Mouse (Mus musculus) liver, postnatal 0 days (tissue): ENCODE measurements around the gene Abl1. TPM values are rescaled to one million over a fixed set of nuclear protein-coding genes. Genes with fewer than 3 reads are reported as not detected.

ENCODE experiments used
- ATAC-seq: fragments of 200-750 bp; cut with Nextera tagmentation; 2 replicates; pipeline ENCODE4 v1.8.0; 2017; ENCODE audit warnings: mild to moderate bottlenecking, moderate library complexity
- DNase-seq: peaks from one replicate; pipeline ENCODE4 v3.0.0-alpha.2; 2016
- H3K27ac ChIP-seq: fragments of 300-500 bp; sonication (generic); 2 replicates; pipeline ENCODE4 v1.5.1; 2014; ENCODE audit warnings: antibody characterized with exemption, moderate library complexity, mild to moderate bottlenecking, low read depth
- H3K27me3 ChIP-seq: fragments of 300-500 bp; sonication (generic); 2 replicates; pipeline ENCODE4 v1.6.1; 2014; ENCODE audit warnings: low read length, control low read depth, mixed read lengths; ENCODE audit not compliant: insufficient read depth
- H3K36me3 ChIP-seq: fragments of 300-500 bp; sonication (generic); replicated peaks from 2 replicates; pipeline ENCODE4 v1.6.1; 2014; ENCODE audit warnings: mild to moderate bottlenecking, control low read depth, low read length, moderate library complexity, mixed read lengths; ENCODE audit not compliant: insufficient read depth
- H3K4me1 ChIP-seq: fragments of 300-500 bp; sonication (generic); 2 replicates; pipeline ENCODE4 v1.6.1; 2014; ENCODE audit warnings: antibody characterized with exemption, mild to moderate bottlenecking, control low read depth; ENCODE audit not compliant: insufficient read depth
- H3K4me2 ChIP-seq: fragments of 300-500 bp; sonication (generic); 2 replicates; pipeline ENCODE4 v1.6.1; 2014; ENCODE audit warnings: low read depth, mild to moderate bottlenecking, low read length, moderate library complexity, mixed read lengths
- H3K4me3 ChIP-seq: fragments of 300-500 bp; sonication (generic); 2 replicates; pipeline ENCODE4 v1.5.1; 2014; ENCODE audit warnings: low read depth, low read length
- H3K9ac ChIP-seq: fragments of 300-500 bp; sonication (generic); replicated peaks from 2 replicates; pipeline ENCODE4 v1.6.1; 2014; ENCODE audit warnings: mild to moderate bottlenecking, moderate library complexity
- H3K9me3 ChIP-seq: fragments of 300-500 bp; sonication (generic); 2 replicates; pipeline ENCODE4 v1.6.1; 2016; ENCODE audit warnings: mild to moderate bottlenecking, control low read depth, low read length, mixed read lengths
- CTCF ChIP-seq: sonication (generic); IDR thresholded peaks from 2 replicates; pipeline ENCODE4 v1.5.1; 2016; ENCODE audit warnings: antibody characterized with exemption, low read depth
- EP300 ChIP-seq: IDR thresholded peaks from 2 replicates; pipeline ENCODE4 v1.6.1; 2016; ENCODE audit warnings: antibody characterized with exemption, low read depth, mild to moderate bottlenecking
- WGBS: fragments of 180-500 bp; shearing (Covaris S2); extraction: QIAGEN DNeasy Blood & Tissue Kit; methylation state at CpG from one replicate; pipeline ENCODE4 v1.1.7; 2014; ENCODE audit not compliant: insufficient replicate concordance; 5-methylcytosine and 5-hydroxymethylcytosine counted together
- polyA plus RNA-seq: library from polyadenylated mRNA; unstranded; fragments of >200 nt; fragmentation: Nextera tagmentation; extraction: Ambion mirVana; gene quantifications from 2 replicates; pipeline ENCODE4 v1.2.1, GENCODE M21; 2015

Abl1 gene
- polyA plus RNA-seq, 1 experiment from 2014 or later, result 4.1 TPM

DNA sequence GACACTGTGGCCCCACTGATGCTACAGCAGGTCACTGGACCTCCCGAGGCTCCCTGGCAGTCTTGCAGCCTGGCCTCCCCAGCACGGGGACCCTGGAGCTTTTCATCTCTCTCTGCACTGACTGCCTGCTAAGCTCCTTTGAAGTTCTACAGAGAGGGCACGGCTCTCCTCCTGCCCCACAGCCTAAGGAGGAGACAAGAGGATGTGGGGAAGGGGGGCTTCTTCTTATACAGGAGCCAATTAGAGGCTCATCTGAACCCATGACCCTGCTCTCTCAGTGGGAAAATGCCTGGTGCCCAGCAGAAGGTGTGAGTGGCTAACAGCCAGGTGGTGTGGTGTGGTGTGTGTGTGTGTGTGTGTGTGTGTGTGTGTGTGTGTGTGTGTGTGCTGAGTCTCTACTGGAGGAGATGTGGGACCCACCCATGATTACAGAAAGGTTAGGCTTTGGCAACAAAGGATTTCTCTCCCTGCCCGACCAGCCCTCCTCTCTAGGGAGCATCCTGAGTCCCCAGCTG, 140.2 kb downstream of the Abl1 start:
- Histone ChIP-seq H3K27me3 (peaks cover 2% of the 10 kb centered on the region; the same call in 1 of the 2 replicates), H3K4me1 (peaks cover 9% of the 10 kb centered on the region), H3K9me3 (no peaks in the 10 kb centered on the region), H3K36me3 (no peaks in the 10 kb centered on the region), H3K27ac (no peak overlapping the region), H3K4me3 (no peak overlapping the region), H3K4me2 (no peak overlapping the region), H3K9ac (no peak overlapping the region)
- DNase-seq (no peak), ATAC-seq (no peak)
- WGBS, result 37% methylated on average over 4 of the region's 4 CpGs
- no peak for TF ChIP-seq CTCF
- no peak for TF ChIP-seq EP300

DNA sequence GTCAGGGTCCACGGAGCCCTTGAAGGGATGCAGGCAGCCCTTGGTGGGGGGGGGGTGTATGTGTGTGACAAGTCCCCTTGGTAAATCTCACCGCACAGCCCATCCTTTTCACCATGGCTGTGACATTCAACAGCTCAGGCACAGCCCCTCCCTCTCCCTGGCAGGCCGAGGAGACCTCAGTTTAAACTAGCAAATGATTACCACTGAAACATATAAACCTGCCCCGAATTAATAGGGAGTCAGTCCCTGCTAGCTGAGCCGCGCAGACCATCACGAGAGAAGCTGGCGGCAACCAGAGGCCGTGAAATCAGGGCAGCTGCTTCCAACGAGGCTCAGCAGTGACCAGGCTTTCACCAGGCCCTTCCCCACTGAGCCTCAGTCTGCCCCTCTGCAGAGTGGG, 147.9 kb downstream of the Abl1 start:
- no peak overlapping the region for H3K27ac ChIP-seq
- no peaks in the 10 kb centered on the region for H3K9me3 ChIP-seq
- TF ChIP-seq EP300 (no peak), CTCF (no peak)
- H3K4me1 ChIP-seq, result no peaks in the 10 kb centered on the region
- H3K27me3 ChIP-seq, result peaks cover 7% of the 10 kb centered on the region; the same call in 1 of the 2 replicates
- ATAC-seq (no peak), DNase-seq (no peak)
- no peak overlapping the region for H3K9ac ChIP-seq
- 76% methylated on average over 10 of the region's 10 CpGs for WGBS
- H3K4me2 ChIP-seq, result no peak overlapping the region
- H3K4me3 ChIP-seq, result no peak overlapping the region
- H3K36me3 ChIP-seq, result no peaks in the 10 kb centered on the region

DNA sequence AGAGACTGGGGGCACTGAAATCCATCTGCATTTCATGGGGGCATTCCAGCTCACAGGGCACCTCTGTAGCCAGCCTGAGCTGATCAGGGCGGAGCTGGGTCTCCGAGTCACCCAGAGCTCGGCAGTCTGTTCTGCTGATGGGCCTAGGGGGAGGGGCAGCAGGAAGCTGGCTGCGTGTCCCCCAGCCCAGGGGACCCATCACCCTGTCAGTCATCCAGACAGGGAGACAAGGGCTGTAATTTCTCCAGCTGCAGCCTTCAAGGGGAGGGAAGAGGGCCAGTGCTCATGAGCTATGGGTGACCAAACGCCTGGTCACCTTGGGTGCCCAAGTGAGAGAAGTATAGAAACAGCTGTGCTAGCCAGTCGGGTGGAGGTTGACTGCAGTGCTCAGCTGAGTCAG, 148.8 kb downstream of the Abl1 start:
- H3K36me3 ChIP-seq, result no peaks in the 10 kb centered on the region
- TF ChIP-seq CTCF (no peak), EP300 (no peak)

DNA sequence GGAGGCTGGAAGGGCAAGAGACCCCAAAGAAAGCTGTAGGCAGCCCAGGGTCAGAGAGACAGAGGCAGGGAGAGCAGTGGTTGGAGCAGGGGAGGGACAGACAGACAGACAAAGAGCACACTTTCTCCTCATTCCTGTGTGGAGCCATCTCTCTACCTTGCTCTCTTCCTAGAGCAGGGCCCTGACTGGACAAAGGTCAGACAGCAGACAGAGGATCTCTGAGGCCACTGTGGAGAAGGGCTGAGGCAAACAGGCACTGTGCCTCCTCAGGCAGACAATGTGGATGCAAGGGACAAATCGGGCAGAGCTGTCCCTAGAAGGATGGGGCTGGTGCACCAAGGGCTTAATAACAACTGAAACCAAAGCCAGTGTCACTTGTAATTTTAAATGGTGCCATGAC, 150.7 kb downstream of the Abl1 start:
- ATAC-seq (no peak), DNase-seq (no peak)
- H3K4me3 ChIP-seq, result no peak overlapping the region
- no peaks in the 10 kb centered on the region for H3K36me3 ChIP-seq
- no peak for TF ChIP-seq EP300
- no peak for TF ChIP-seq CTCF
- peaks cover 17% of the 10 kb centered on the region for H3K27me3 ChIP-seq
- WGBS, result 53% methylated on average over 1 of the region's 1 CpGs
- H3K9ac ChIP-seq, result no peak overlapping the region
- no peaks in the 10 kb centered on the region for H3K4me1 ChIP-seq
- H3K9me3 ChIP-seq, result no peaks in the 10 kb centered on the region
- H3K27ac ChIP-seq, result no peak overlapping the region
- no peak overlapping the region for H3K4me2 ChIP-seq

More for the DNA sequence above, 148.8 kb downstream of the Abl1 start:
- H3K4me2 ChIP-seq, result no peak overlapping the region
- peaks cover 7% of the 10 kb centered on the region; the same call in 1 of the 2 replicates for H3K27me3 ChIP-seq
- H3K9me3 ChIP-seq, result no peaks in the 10 kb centered on the region
- DNase-seq, result no peak
- no peak for ATAC-seq
- no peaks in the 10 kb centered on the region for H3K4me1 ChIP-seq
- no peak overlapping the region for H3K4me3 ChIP-seq
- WGBS, result 40% methylated on average over 6 of the region's 6 CpGs
- no peak overlapping the region for H3K9ac ChIP-seq
- H3K27ac ChIP-seq, result no peak overlapping the region

DNA sequence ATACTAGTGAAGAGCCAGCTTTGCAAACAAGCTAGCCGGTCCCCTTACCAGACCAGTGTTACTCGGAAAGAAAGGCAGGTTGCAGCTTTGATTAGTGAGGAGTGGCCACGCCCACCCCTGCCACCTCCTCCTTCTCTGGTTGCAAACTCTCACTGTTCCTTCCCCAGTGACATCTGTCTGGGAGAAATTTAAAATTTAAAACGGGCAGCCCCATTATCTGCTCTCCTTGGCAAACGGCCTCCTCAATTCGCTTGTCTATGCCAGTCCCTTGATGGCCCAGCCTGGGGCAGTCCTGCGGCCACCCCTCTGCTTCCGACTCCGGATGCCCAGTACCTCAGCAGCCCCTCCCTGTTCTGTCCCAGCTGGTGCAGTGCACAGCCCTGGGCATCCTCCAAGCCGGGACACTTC, 156.6 kb downstream of the Abl1 start:
- Histone ChIP-seq H3K9me3 (no peaks in the 10 kb centered on the region), H3K4me3 (no peak overlapping the region), H3K9ac (no peak overlapping the region), H3K27ac (no peak overlapping the region), H3K27me3 (peaks cover 51% of the 10 kb centered on the region), H3K4me2 (no peak overlapping the region), H3K36me3 (no peaks in the 10 kb centered on the region), H3K4me1 (peaks cover 14% of the 10 kb centered on the region)
- 8% methylated on average over 10 of the region's 10 CpGs for WGBS
- ATAC-seq, result no peak
- no peak for TF ChIP-seq CTCF
- TF ChIP-seq EP300, result no peak
- no peak for DNase-seq

DNA sequence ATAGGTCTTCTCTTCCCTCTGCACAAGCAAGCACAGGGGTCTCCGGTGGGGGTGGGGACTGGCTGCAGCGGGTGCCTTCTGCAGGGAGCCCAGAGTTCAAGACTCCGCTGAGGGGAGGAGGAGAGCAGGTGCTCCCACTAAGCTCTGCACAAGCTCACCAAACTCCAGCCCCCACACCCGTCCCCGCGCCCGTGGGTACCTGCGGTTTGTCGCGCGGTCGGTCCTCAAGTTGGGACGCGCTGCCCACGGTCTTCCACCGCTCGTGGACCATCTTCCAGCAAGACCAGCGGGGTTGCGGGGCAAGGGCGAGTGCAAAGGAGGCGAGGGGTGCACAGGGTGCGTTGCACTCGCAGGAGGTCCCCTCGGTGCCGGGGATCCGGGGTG, 157.3 kb downstream of the Abl1 start:
- Histone ChIP-seq H3K9ac (no peak overlapping the region), H3K4me2 (peak overlapping the region; percentile 76), H3K36me3 (no peaks in the 10 kb centered on the region), H3K4me1 (peaks cover 14% of the 10 kb centered on the region), H3K27me3 (peaks cover 43% of the 10 kb centered on the region), H3K4me3 (peak overlapping the region; percentile 52), H3K27ac (no peak overlapping the region), H3K9me3 (no peaks in the 10 kb centered on the region)
- DNase-seq (no peak), ATAC-seq (no peak)
- 2% methylated on average over 18 of the region's 26 CpGs for WGBS
- no peak for TF ChIP-seq EP300
- no peak for TF ChIP-seq CTCF
